Mouse (Mus musculus) Patski (cell line): ENCODE measurements around the gene Slc16a9. TPM values are rescaled to one million over a fixed set of nuclear protein-coding genes. Genes with fewer than 3 reads are reported as not detected.
A peak's percentile ranks its signal among the peaks of the same experiment; 100 is the strongest.

Experiments used
- ATAC-seq: fragments of 100-300 bp; one replicate; pipeline ENCODE4 v1.8.0; 2021
- CTCF ChIA-PET: fragments of 350-600 bp; sonication (Branson Sonifier 250); formaldehyde crosslinking; loops from one replicate; lab custom pipeline; 2022; ENCODE audit warnings: inconsistent platforms; lab: Charles Lee
- POLR2A ChIA-PET: fragments of 350-600 bp; sonication (Branson Sonifier 250); formaldehyde crosslinking; loops from one replicate; lab custom pipeline; 2022; ENCODE audit warnings: antibody characterized with exemption, inconsistent platforms; lab: Charles Lee
- DNase-seq: peaks from one replicate; pipeline ENCODE4 v3.0.0-alpha.2; 2011; ENCODE audit warnings: low read depth, low spot score
- H3K27me3 ChIP-seq: fragments of 371-371 bp; one replicate; pipeline ENCODE4 v1.5.1; 2021
- CTCF ChIP-seq: fragments of 100-300 bp; IDR thresholded peaks from one replicate; pipeline ENCODE4 v1.5.1; 2021
- in situ Hi-C: fragments of 300-500 bp; cut with MboI; formaldehyde crosslinking; loops from 3 replicates; pipeline ENCODE4 v1.11.1; 2018; ENCODE audit warnings: low pct_unique_long_range_greater_than_20kb, mixed read lengths
- polyA plus RNA-seq: library from polyadenylated mRNA; unstranded; gene quantifications from one replicate; pipeline ENCODE4 v1.2.3, GENCODE M21; 2021

The Slc16a9 gene
- polyA plus RNA-seq, 1 experiment from 2014 or later, result 0.42 TPM

DNA sequence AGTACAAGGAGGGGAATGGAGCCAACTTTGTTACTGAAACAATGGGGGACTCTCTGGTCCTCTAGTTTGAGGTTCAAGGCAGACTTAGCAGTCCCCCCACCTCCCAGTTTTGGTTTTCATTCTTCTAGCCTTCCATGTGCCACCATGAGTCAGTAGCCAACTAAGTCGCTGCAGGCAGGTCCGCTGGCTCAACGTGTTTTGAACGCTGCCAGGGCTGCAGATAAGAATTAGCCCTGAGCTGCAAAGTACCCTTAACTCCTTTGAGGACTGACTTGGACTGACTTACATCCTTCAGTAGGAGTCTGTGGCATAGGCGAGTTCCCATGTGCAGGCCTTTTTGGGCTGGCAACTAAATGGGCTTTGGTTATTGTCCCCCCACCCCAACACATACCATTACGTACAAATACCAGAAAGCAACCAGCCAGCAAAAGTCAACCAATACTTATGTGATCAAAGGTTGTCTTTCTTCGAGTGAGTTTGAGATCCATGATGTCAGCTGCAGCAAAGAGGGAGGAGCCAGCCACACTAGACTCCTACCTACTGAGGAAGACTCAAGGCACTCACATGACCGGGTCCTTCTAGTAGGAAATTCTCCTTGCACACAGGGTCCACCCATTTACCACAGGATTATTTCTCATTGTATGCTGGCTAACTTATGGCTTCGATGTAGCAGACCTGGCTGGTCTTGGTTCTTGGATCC is 19.6 kb downstream of the Slc16a9 start:
- ChIA-PET CTCF (interaction anchor here (2.0 to 2.2 kb wide), 2 partner anchors 31 to 32 kb away, joined by 5 to 6 read pairs; no protein-coding TSS in a partner anchor), POLR2A (no interaction called here)
- ATAC-seq (no peak), DNase-seq (no peak)
- TF ChIP-seq CTCF, result no peak
- in situ Hi-C loops, result no loop called here
- no peaks in the 10 kb centered on the region for H3K27me3 ChIP-seq

DNA sequence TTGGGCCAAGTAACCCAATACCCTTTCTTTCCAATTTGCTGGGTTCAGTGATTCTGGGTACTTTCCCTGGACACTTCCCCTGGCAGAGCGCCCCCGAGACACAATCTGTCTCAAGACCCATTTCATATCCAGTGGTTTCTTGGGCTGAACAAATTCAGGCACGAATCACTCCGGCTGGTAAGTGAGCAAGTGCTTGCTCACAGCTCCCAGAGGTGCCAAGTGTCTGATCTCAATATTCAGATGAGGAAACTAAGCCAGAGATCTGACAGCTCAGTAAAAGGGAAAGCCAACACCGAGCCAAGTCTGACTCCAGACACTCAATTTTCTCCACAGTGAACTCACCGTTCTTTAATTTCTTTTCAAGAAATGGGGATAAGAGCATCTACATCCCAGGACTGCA is 21.6 kb downstream of the Slc16a9 start:
- DNase-seq, result peak; percentile 41
- no peak for TF ChIP-seq CTCF
- in situ Hi-C loops, result no loop called here
- POLR2A ChIA-PET, result no interaction called here
- no peaks in the 10 kb centered on the region for H3K27me3 ChIP-seq
- ATAC-seq, result no peak
- CTCF ChIA-PET, result no interaction called here

DNA sequence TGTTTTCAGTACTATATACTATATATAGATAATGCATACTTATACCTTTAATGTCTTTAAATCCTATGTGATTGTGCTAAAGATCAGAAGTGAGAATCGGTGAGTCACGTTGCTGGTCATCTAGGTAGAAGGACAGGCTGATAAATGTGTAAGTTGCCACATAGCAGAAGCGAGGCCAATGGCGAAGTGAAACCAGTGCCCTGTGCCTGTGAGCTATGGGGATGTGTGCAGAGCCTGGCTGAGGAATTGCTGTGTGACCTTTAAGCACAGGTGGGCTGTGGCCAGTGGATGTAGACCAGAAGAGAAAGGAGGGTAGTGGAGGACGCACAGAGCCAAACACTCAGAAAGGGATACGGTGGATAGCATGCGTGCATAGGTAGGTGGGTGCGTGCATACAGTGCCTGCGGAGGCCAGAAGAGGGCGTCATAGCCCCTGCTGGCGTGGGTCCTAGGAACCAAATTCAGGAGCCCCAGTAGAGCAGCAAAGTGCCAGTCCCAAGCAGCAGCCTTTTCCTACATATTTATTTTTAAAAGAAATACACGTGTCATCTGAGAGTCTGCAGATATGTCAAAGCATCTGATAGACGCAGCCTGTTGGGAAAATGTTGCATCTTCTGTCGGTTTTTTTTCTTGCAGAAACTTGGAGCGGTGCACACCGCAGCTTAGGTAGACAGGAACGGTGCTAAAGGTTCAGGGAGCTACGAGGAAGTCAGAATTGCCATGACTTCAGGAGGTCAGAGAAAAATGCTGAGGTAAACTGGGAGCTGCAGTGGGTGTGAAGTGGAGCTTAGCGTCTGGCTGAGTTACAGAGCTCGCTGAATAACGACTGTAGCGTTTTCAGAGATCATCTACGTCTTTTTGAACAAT is 23.9 kb downstream of the Slc16a9 start:
- CTCF ChIA-PET, result interaction anchor here (1.0 kb wide), 1 partner anchor 9 kb away, joined by 4 read pairs; no protein-coding TSS in a partner anchor
- no peak for ATAC-seq

DNA sequence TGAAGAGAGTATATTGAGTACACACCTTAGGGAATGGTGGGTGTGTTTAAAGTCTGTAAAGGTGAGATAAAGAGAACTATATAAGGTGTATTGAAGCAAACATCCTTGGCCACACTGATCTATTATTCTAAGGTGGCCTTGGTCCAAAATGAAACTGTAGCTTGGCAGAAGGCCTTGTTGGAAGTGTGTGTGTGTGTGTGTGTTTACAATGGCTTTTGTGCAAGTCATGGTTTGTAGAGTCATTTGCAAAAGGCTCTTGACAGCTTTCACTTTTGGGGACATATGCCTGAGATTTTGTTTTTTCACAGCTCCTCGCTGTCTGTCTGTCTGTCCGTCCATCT is 24.5 kb downstream of the Slc16a9 start:
- in situ Hi-C loops, result no loop called here
- ATAC-seq, result no peak

More for the DNA sequence above, 23.9 kb downstream of the Slc16a9 start:
- TF ChIP-seq CTCF, result no peak
- no peak for DNase-seq
- POLR2A ChIA-PET, result no interaction called here
- in situ Hi-C loops, result no loop called here
- H3K27me3 ChIP-seq, result no peaks in the 10 kb centered on the region

DNA sequence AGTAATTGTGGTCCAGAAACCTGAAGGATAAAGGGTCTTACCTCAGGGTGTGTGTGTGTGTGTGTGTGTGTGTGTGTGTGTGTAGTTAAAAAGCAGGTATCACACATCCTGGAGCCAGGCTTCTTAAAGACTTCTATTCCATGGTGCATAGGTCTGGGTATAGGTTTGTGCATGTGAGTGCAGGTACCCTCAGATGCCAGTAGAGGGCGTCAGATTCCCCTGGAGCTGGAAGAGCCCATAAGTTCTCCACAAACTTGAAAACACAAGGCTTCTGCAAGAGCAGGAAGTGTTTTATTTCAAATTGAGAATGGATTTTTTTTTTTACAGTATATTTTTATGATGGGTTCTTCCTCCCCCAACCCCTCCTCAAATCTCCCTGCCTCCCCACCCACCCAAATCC is 31.8 kb downstream of the Slc16a9 start:
- ATAC-seq (no peak), DNase-seq (no peak)
- CTCF ChIA-PET, result no interaction called here
- POLR2A ChIA-PET, result interaction anchor here (0.7 kb wide), 2 partner anchors 96 to 260 kb away, joined by 3 to 8 read pairs; no protein-coding TSS in a partner anchor
- in situ Hi-C loops, result loop anchor here (25.0 kb wide), 1 partner anchor 839 kb away; no protein-coding TSS in a partner anchor
- no peaks in the 10 kb centered on the region for H3K27me3 ChIP-seq
- no peak for TF ChIP-seq CTCF

More for the DNA sequence above, 24.5 kb downstream of the Slc16a9 start:
- no peak for TF ChIP-seq CTCF
- CTCF ChIA-PET, result interaction anchor here (1.0 kb wide), 1 partner anchor 9 kb away, joined by 4 read pairs; no protein-coding TSS in a partner anchor
- POLR2A ChIA-PET, result no interaction called here
- no peak for DNase-seq
- no peaks in the 10 kb centered on the region for H3K27me3 ChIP-seq

DNA sequence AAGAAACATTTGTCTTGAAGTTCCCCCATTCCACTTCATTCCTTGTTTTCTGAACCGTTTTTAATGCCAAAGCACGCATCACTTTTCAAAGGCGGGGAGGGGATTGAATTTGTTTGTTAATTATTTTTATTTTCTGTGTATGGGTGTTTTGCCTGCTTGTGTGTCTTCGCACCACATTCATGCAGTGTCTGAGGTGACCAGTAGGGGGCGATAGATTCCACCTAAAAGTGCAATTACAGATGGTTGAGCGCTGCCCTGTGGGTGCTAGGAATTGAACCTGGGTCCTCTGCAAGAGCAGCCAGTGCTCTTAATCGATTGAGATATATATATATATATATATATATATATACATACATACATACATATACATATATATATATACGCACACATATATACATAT is 34.4 kb downstream of the Slc16a9 start:
- ChIA-PET CTCF (no interaction called here), POLR2A (no interaction called here)
- DNase-seq, result no peak
- in situ Hi-C loops, result loop anchor here (25.0 kb wide), 1 partner anchor 842 kb away; no protein-coding TSS in a partner anchor
- H3K27me3 ChIP-seq, result no peaks in the 10 kb centered on the region
- TF ChIP-seq CTCF, result peak; percentile 56
- no peak for ATAC-seq

DNA sequence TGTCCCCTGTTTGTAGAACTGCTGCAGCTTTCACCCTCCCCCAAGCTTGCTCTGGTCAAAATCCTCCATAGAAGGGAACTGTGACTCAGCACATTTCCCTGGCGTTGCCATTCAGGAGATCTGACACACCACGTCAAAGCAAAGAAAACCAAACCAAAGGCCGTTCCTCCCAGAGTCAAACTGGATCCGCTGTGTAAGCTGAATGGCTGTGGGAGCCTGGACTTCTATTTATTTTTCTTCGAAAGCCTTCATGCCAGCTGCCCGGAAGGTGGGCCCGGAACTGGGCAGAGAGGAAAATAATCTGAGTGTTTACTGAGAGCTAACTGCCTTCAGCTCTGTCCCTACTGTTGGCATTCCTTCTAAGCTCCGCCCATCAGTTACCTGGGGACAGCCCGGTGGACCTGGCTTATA is 42.9 kb downstream of the Slc16a9 start:
- no peak for DNase-seq
- no peak for ATAC-seq
- CTCF ChIA-PET, result no interaction called here

DNA sequence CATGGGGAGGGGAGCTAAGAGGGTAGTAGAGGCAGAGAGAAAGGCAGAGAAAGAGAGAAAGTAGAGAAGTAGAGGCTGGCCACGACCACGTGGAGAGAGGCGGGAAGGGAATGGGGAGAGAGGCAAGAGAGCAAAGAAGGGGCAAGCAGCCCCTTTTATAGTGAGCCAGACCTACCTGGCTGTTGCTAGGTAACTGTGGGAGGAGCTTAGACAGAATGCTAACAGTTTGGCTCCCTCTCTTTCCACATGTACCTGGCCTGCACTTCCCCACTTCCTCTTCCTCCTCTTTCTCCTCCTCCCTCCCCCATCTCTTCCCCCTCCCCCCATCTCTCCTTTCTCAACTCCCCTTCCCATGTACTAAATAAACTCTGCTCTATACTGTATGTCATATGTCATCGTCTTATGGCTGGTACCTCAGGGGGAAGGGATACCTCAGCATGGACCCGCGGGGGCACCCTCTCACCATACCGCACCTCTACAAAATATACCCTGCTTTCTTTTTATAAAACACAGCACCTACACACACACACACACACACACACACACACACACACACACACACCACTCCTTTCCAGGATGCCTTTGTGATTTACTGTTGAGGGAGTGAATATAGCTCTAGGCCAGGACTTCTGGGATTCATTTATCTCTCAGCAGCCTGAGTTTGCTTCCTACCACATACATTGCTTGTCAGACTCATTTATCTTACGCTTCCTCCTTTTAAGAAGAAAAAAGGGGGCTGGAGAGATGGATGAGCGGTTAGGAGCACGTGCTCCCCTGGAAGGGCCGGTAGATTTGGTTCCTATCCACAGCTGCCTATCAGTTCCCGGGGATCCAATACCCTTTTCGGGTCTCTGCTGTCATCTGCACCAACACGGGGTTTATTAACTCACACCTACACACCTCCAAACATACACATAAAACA is 43.8 kb downstream of the Slc16a9 start:
- no peak for ATAC-seq

More for the DNA sequence above, 42.9 kb downstream of the Slc16a9 start:
- H3K27me3 ChIP-seq, result no peaks in the 10 kb centered on the region
- no peak for TF ChIP-seq CTCF
- POLR2A ChIA-PET, result no interaction called here
- in situ Hi-C loops, result loop anchor here (5.0 to 25.0 kb wide), 3 partner anchors 91 to 851 kb away; no protein-coding TSS in a partner anchor

DNA sequence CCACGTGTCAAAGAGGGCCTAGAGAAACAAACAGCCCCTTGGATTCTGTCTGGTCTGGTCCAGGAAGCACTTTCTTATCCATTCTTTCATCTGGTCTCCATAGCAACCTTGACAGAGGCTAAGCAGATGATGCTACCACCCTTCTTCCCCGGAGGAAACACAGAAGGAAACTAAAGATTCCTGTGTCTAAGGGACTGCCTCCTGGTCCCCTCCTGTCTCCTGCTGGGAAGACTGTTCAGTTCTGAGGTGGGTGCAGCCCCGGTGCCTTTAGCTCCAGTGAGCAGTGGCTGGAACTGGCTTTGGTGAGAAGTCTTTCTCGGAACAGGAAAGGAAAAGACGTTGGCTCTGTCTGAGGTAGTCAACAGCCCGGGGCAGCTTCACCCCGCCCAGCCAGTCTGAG is 47.1 kb downstream of the Slc16a9 start:
- ATAC-seq, result no peak
- CTCF ChIA-PET, result no interaction called here

More for the DNA sequence above, 43.8 kb downstream of the Slc16a9 start:
- no peaks in the 10 kb centered on the region for H3K27me3 ChIP-seq
- in situ Hi-C loops, result loop anchor here (5.0 to 25.0 kb wide), 3 partner anchors 91 to 851 kb away; no protein-coding TSS in a partner anchor
- POLR2A ChIA-PET, result no interaction called here
- CTCF ChIA-PET, result no interaction called here
- DNase-seq, result no peak
- TF ChIP-seq CTCF, result no peak

More for the DNA sequence above, 47.1 kb downstream of the Slc16a9 start:
- TF ChIP-seq CTCF, result no peak
- in situ Hi-C loops, result loop anchor here (10.0 to 25.0 kb wide), 3 partner anchors 267 to 855 kb away; no protein-coding TSS in a partner anchor
- DNase-seq, result no peak
- no peaks in the 10 kb centered on the region for H3K27me3 ChIP-seq
- POLR2A ChIA-PET, result no interaction called here
